Mouse (Mus musculus): ENCODE data around the gene Dlx3. TPM values are rescaled to one million over a fixed set of nuclear protein-coding genes. Genes with fewer than 3 reads are reported as not detected.

Dlx3 gene
- not detected in 2 replicates for total RNA-seq (2014; rRNA removed; ENCODE audit: low replicate concordance)
- polyA plus RNA-seq (2015; fragmentation: Nextera tagmentation; extraction: Ambion mirVana), result not detected in 2 replicates

DNA sequence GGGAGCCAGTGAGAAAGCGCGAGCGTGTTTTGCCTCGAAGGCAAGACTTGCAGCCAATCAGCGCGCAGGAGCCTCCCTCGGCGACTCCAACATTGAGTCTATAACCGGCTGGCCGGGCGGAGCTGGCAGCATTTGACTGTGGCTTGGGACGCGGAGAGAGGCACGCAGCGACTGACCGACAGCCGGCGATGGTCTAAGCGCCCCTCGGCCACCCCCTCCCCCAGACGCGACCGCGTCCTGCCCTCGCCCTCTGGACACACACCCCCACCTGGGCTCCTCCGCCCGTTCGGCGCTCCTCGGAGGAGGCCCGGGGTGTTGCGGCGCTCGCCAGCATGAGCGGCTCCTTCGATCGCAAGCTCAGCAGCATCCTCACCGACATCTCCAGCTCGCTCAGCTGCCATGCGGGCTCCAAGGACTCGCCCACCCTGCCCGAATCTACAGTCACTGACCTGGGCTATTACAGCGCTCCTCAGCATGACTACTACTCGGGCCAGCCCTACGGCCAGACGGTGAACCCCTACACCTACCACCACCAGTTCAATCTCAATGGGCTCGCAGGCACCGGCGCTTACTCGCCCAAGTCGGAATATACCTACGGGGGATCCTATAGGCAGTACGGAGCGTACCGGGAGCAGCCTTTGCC, at the start of gene Dlx3:
Gene Dlx3 (plus strand): TSS at position 130 of the 643 bp plus-strand sequence.
- H3K4me1 ChIP-seq (ENCODE audit: control insufficient read depth, insufficient read depth), result peaks cover 6% of the 10 kb centered on the region; the same call in 1 of the 2 replicates
- peak within 1 kb of the TSS; percentile 48 for H3K4me3 ChIP-seq (ENCODE audit: low read depth, low read length)
- TF ChIP-seq EP300 (IDR thresholded peaks at IDR 0.05; ENCODE audit: low read depth) (no peak), CTCF (IDR thresholded peaks at IDR 0.05; ENCODE audit: low read depth) (no peak)
- no peaks in the 10 kb centered on the region for H3K36me3 ChIP-seq (replicated peaks; ENCODE audit: control insufficient read depth, insufficient read depth, low read length)
- H3K4me2 ChIP-seq (ENCODE audit: low read depth, low read length), result peak within 1 kb of the TSS; percentile 61
- no peaks in the 10 kb centered on the region for H3K9me3 ChIP-seq (replicated peaks; ENCODE audit: control insufficient read depth, low read length)
- 1% methylated on average over 51 of the region's 55 CpGs for WGBS
- ATAC-seq (ENCODE audit: insufficient read depth, low read depth) (no peak), DNase-seq (ENCODE audit: low spot score) (peak; percentile 14)
- no peak within 1 kb of the TSS for H3K9ac ChIP-seq (replicated peaks; ENCODE audit: low read depth, low read length)
- H3K27me3 ChIP-seq (ENCODE audit: control insufficient read depth, insufficient read depth, low read length), result peaks cover 84% of the 10 kb centered on the region
- H3K27ac ChIP-seq (ENCODE audit: low read depth), result no peak within 1 kb of the TSS

- no peak for DNase-seq (ENCODE audit: low spot score)
- no peak overlapping the region for H3K9ac ChIP-seq (replicated peaks; ENCODE audit: low read depth, low read length)
- 23% methylated on average over 8 of the region's 8 CpGs for WGBS
- H3K4me3 ChIP-seq (ENCODE audit: low read depth, low read length), result no peak overlapping the region
- H3K4me2 ChIP-seq (ENCODE audit: low read depth, low read length), result peak overlapping the region; percentile 23; the same call in 1 of the 2 replicates
- no peak for ATAC-seq (ENCODE audit: insufficient read depth, low read depth)
- H3K36me3 ChIP-seq (replicated peaks; ENCODE audit: control insufficient read depth, insufficient read depth, low read length), result peaks cover 5% of the 10 kb centered on the region; the same call in 1 of the 2 replicates
- no peaks in the 10 kb centered on the region for H3K27me3 ChIP-seq (ENCODE audit: control insufficient read depth, insufficient read depth, low read length)
- peaks cover 67% of the 10 kb centered on the region for H3K4me1 ChIP-seq (ENCODE audit: control insufficient read depth, insufficient read depth)
- H3K9me3 ChIP-seq (replicated peaks; ENCODE audit: control insufficient read depth, low read length), result no peaks in the 10 kb centered on the region
- TF ChIP-seq EP300 (IDR thresholded peaks at IDR 0.05; ENCODE audit: low read depth) (no peak), CTCF (IDR thresholded peaks at IDR 0.05; ENCODE audit: low read depth) (no peak)
- peak overlapping the region; percentile 86 for H3K27ac ChIP-seq (ENCODE audit: low read depth)
Measured at GRCm38 (mm10) chr11:95070140-95071107, 49.5 kb upstream of the Dlx3 start.

- DNase-seq (ENCODE audit: low spot score) (peak; percentile 92), ATAC-seq (ENCODE audit: insufficient read depth, low read depth) (peak; percentile 81)
- Histone ChIP-seq H3K9ac (replicated peaks; ENCODE audit: low read depth, low read length) (no peak overlapping the region), H3K4me3 (ENCODE audit: low read depth, low read length) (no peak overlapping the region), H3K36me3 (replicated peaks; ENCODE audit: control insufficient read depth, insufficient read depth, low read length) (no peaks in the 10 kb centered on the region), H3K27me3 (ENCODE audit: control insufficient read depth, insufficient read depth, low read length) (no peaks in the 10 kb centered on the region), H3K4me1 (ENCODE audit: control insufficient read depth, insufficient read depth) (peaks cover 70% of the 10 kb centered on the region), H3K4me2 (ENCODE audit: low read depth, low read length) (peak overlapping the region; percentile 23; the same call in 1 of the 2 replicates), H3K9me3 (replicated peaks; ENCODE audit: control insufficient read depth, low read length) (no peaks in the 10 kb centered on the region), H3K27ac (ENCODE audit: low read depth) (peak overlapping the region; percentile 86)
- TF ChIP-seq CTCF (IDR thresholded peaks at IDR 0.05; ENCODE audit: low read depth) (no peak), EP300 (IDR thresholded peaks at IDR 0.05; ENCODE audit: low read depth) (peak; percentile 67; the same call in 1 of the 2 replicates)
- 10% methylated on average over 7 of the region's 7 CpGs for WGBS
Measured at GRCm38 (mm10) chr11:95071266-95071665, 48.7 kb upstream of the Dlx3 start.

- peak overlapping the region; percentile 46; the same call in 1 of the 2 replicates for H3K27ac ChIP-seq (ENCODE audit: low read depth)
- 60% methylated on average over 8 of the region's 8 CpGs for WGBS
- no peaks in the 10 kb centered on the region for H3K27me3 ChIP-seq (ENCODE audit: control insufficient read depth, insufficient read depth, low read length)
- DNase-seq (ENCODE audit: low spot score) (no peak), ATAC-seq (ENCODE audit: insufficient read depth, low read depth) (no peak)
- no peak overlapping the region for H3K9ac ChIP-seq (replicated peaks; ENCODE audit: low read depth, low read length)
- no peak overlapping the region for H3K4me3 ChIP-seq (ENCODE audit: low read depth, low read length)
- no peaks in the 10 kb centered on the region for H3K9me3 ChIP-seq (replicated peaks; ENCODE audit: control insufficient read depth, low read length)
- peaks cover 71% of the 10 kb centered on the region for H3K4me1 ChIP-seq (ENCODE audit: control insufficient read depth, insufficient read depth)
- no peaks in the 10 kb centered on the region for H3K36me3 ChIP-seq (replicated peaks; ENCODE audit: control insufficient read depth, insufficient read depth, low read length)
- TF ChIP-seq EP300 (IDR thresholded peaks at IDR 0.05; ENCODE audit: low read depth), result no peak
- TF ChIP-seq CTCF (IDR thresholded peaks at IDR 0.05; ENCODE audit: low read depth), result no peak
- H3K4me2 ChIP-seq (ENCODE audit: low read depth, low read length), result no peak overlapping the region
Measured at GRCm38 (mm10) chr11:95072136-95072535, 47.8 kb upstream of the Dlx3 start.

GRCm38 (mm10) chr11:95072804-95073203, 47.1 kb upstream of the Dlx3 start:
- H3K9me3 ChIP-seq (replicated peaks; ENCODE audit: control insufficient read depth, low read length), result no peaks in the 10 kb centered on the region
- DNase-seq (ENCODE audit: low spot score) (no peak), ATAC-seq (ENCODE audit: insufficient read depth, low read depth) (no peak)
- H3K4me3 ChIP-seq (ENCODE audit: low read depth, low read length), result no peak overlapping the region
- no peaks in the 10 kb centered on the region for H3K27me3 ChIP-seq (ENCODE audit: control insufficient read depth, insufficient read depth, low read length)
- WGBS, result 50% methylated on average over 5 of the region's 5 CpGs
- H3K4me1 ChIP-seq (ENCODE audit: control insufficient read depth, insufficient read depth), result peaks cover 73% of the 10 kb centered on the region
- H3K36me3 ChIP-seq (replicated peaks; ENCODE audit: control insufficient read depth, insufficient read depth, low read length), result no peaks in the 10 kb centered on the region
- H3K27ac ChIP-seq (ENCODE audit: low read depth), result 0 out of 2 replicates have a peak overlapping the region, but pooled peaks have one; percentile 35
- H3K9ac ChIP-seq (replicated peaks; ENCODE audit: low read depth, low read length), result no peak overlapping the region
- TF ChIP-seq CTCF (IDR thresholded peaks at IDR 0.05; ENCODE audit: low read depth) (no peak), EP300 (IDR thresholded peaks at IDR 0.05; ENCODE audit: low read depth) (no peak)
- no peak overlapping the region for H3K4me2 ChIP-seq (ENCODE audit: low read depth, low read length)

Measured in heart, postnatal 0 days (tissue).